Mouse (Mus musculus): ENCODE results near the gene Tmem87b.

DNA sequence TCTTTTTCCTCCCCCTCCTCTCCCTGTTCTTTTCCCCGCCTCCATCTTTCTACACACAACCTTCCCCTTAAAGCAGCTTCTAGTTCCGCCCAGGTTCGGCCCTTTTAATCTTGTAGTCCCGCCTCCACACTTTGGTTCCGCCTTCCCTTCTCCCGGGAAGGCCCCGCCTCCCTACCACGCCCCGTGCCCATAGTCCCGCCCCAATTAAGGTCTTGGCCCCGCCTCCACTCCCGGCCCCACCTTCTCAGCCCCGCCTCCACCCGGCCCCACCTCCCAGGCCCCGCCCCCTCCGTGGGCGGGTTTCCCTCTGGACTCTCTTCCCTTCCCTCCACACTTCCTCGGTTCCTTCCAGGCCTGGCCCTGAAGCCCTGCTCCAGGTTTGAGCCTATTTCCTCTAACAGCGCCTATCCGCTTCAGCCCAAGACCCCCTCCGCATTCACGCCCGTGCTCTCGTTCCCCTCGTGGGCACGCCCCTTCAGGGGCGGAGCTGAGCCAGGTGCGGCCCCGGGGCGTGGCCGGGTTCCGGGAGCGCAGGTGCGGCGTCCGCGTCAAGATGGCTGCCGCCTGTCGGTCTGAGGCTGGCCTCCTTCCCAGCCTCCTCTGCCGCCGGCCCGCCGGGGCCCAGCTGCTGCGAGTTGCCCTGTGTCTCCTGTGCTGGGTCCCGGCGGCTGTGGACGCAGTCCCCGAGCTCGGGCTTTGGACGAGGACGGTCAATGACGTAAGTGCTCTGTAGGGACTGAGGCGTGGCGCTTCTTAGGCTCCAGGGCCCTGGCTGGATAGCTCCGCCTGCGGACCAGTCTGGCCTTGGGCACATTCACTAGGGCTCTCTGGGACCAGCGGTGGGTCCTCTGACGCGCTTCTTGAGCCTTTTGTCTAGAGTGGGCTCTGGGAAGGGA lies at the start of gene Tmem87b:
- TF ChIP-seq CTCF (IDR thresholded peaks at IDR 0.05; ENCODE audit: low read depth, low read length), result no peak
- TF ChIP-seq TAL1 (conservative IDR thresholded peaks at IDR 0.05; ENCODE audit: low read depth, low read length), result no peak
- TF ChIP-seq GATA1 (IDR thresholded peaks at IDR 0.05; ENCODE audit: borderline replicate concordance, low read length), result no peak
- no peak for TF ChIP-seq POLR2AphosphoS5 (IDR thresholded peaks at IDR 0.05; ENCODE audit: insufficient replicate concordance, low read depth, low read length)
